Mouse (Mus musculus): Measurements from ENCODE around the gene Il9r. TPM values are rescaled to one million over a fixed set of nuclear protein-coding genes. Genes with fewer than 3 reads are reported as not detected.
A peak's percentile ranks its signal among the peaks of the same experiment; 100 is the strongest.

Gene Il9r
- total and polyA plus RNA-seq, 2 experiments from 2014 or later = not detected

DNA sequence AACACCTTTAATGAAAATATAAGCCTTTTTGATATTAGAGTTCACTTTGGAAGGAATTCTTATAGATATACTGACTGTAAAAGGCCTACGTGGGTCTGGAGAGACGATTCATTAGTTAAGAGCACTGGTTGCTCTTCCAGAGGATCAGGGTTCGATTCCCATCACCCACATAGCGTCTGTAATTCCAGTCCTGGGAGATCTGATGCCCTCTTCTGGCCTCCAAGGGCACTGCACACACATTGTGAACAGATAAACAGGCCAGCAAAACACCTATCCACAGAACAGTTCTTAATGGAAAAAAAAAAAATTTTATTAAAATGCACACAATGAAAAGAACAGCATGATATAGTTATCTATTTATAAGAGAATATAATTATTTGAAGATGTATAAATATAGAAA, 12.8 kb downstream of the Il9r start:
- DNase-seq (ENCODE audit: low spot score) (no peak), ATAC-seq (ENCODE audit: low FRiP score) (no peak)
- no peaks in the 10 kb centered on the region for H3K27me3 ChIP-seq (ENCODE audit: insufficient read depth, low read length)
- H3K9ac ChIP-seq (replicated peaks; ENCODE audit: low read length, poor library complexity, severe bottlenecking) = no peak overlapping the region
- H3K27ac ChIP-seq (ENCODE audit: low read depth, low read length) = no peak overlapping the region
- H3K36me3 ChIP-seq (ENCODE audit: insufficient read depth, low read length) = no peaks in the 10 kb centered on the region
- no peaks in the 10 kb centered on the region for H3K4me1 ChIP-seq (ENCODE audit: insufficient read depth, low read length)
- H3K4me2 ChIP-seq (ENCODE audit: low read depth, low read length, poor library complexity, severe bottlenecking) = no peak overlapping the region
- no peaks in the 10 kb centered on the region for H3K9me3 ChIP-seq (ENCODE audit: low read length)
- WGBS = 93% methylated on average over 4 of the region's 4 CpGs
- H3K4me3 ChIP-seq (ENCODE audit: low read depth, low read length) = no peak overlapping the region
- peak; percentile 31 for TF ChIP-seq CTCF (IDR thresholded peaks at IDR 0.05)

GRCm38 (mm10) chr11:32186031-32186430, 14.0 kb downstream of the Il9r start:
- no peaks in the 10 kb centered on the region for H3K4me1 ChIP-seq (ENCODE audit: insufficient read depth, low read length)
- DNase-seq (ENCODE audit: low spot score) (no peak), ATAC-seq (ENCODE audit: low FRiP score) (no peak)
- 78% methylated on average over 3 of the region's 3 CpGs for WGBS
- no peak overlapping the region for H3K27ac ChIP-seq (ENCODE audit: low read depth, low read length)
- no peak for TF ChIP-seq CTCF (IDR thresholded peaks at IDR 0.05)
- no peak overlapping the region for H3K4me2 ChIP-seq (ENCODE audit: low read depth, low read length, poor library complexity, severe bottlenecking)
- no peaks in the 10 kb centered on the region for H3K36me3 ChIP-seq (ENCODE audit: insufficient read depth, low read length)
- H3K4me3 ChIP-seq (ENCODE audit: low read depth, low read length) = no peak overlapping the region
- no peak overlapping the region for H3K9ac ChIP-seq (replicated peaks; ENCODE audit: low read length, poor library complexity, severe bottlenecking)
- no peaks in the 10 kb centered on the region for H3K27me3 ChIP-seq (ENCODE audit: insufficient read depth, low read length)
- no peaks in the 10 kb centered on the region for H3K9me3 ChIP-seq (ENCODE audit: low read length)

DNA sequence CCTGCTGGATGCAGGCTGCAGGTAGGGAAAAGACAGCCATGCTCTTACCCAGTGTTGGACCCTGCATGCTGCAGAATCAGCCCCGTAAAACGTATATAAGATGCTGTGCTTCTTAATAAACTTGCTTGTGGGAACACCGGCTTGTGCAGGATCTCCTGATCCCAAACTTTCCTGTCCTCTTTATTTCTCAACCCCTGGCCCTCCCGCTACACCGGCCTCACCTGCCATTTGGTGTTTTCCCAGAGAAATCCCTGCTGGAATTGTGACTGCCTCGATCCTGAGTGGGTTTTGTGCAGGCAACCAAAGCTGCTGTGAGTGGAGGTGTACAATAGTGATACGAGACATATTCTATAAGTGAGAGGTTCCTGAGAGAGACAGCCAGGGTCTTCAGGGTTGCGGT, 15.6 kb downstream of the Il9r start:
- Histone ChIP-seq H3K4me1 (ENCODE audit: insufficient read depth, low read length) (no peaks in the 10 kb centered on the region), H3K27me3 (ENCODE audit: insufficient read depth, low read length) (no peaks in the 10 kb centered on the region), H3K36me3 (ENCODE audit: insufficient read depth, low read length) (no peaks in the 10 kb centered on the region), H3K4me2 (ENCODE audit: low read depth, low read length, poor library complexity, severe bottlenecking) (no peak overlapping the region), H3K9me3 (ENCODE audit: low read length) (no peaks in the 10 kb centered on the region), H3K27ac (ENCODE audit: low read depth, low read length) (no peak overlapping the region), H3K9ac (replicated peaks; ENCODE audit: low read length, poor library complexity, severe bottlenecking) (no peak overlapping the region), H3K4me3 (ENCODE audit: low read depth, low read length) (no peak overlapping the region)
- ATAC-seq (ENCODE audit: low FRiP score) (no peak), DNase-seq (ENCODE audit: low spot score) (no peak)
- no peak for TF ChIP-seq CTCF (IDR thresholded peaks at IDR 0.05)
- 87% methylated on average over 8 of the region's 8 CpGs for whole genome bisulfite sequencing

DNA sequence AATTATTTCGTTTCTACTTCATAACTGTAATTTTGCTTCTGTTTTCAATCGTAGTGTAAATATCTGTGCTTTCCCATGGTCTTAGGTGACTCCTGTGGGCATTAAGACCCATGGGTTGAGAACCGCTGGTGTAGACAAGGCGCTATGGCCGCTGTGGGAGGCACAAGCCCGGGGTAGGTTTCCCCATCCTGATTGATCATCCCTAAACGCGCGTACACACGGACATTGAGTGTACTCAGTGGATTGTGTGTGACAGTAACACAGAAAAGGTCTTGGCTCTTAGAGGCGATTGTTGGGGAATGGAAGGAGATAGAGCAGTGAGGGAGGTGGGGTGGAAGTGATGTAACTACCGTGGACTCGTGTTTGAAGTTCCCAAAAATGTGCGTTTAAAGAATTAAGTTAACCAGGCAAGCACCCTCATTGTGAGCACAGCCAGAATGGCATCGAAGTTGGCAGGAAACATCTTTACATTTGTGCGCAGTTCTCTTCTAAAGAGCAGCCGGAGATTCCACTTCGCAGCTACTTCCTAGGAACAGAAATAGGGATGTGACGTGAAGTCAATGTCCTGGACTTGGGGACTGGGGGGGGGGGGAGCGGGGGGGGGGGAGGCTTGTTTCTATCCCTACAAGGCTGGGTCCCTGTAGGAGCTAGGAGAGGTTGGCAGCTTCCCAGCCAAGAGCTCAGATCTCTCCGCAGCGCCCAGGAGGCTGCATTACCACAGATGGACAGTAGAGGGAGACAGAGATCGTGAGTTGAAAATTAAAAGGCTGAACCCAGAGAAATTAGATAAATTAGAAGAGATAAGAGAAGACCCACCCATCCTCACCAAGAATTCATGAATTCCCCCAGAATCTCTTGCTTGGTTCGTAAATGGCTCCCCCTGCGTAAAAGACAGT, 17.9 kb downstream of the Il9r start:
- H3K4me1 ChIP-seq (ENCODE audit: insufficient read depth, low read length) = no peaks in the 10 kb centered on the region
- ATAC-seq (ENCODE audit: low FRiP score) (no peak), DNase-seq (ENCODE audit: low spot score) (peak; percentile 91)
- TF ChIP-seq CTCF (IDR thresholded peaks at IDR 0.05) = peak; percentile 89
- H3K36me3 ChIP-seq (ENCODE audit: insufficient read depth, low read length) = no peaks in the 10 kb centered on the region
- WGBS = 47% methylated on average over 25 of the region's 25 CpGs
- no peaks in the 10 kb centered on the region for H3K9me3 ChIP-seq (ENCODE audit: low read length)
- H3K9ac ChIP-seq (replicated peaks; ENCODE audit: low read length, poor library complexity, severe bottlenecking) = no peak overlapping the region
- no peaks in the 10 kb centered on the region for H3K27me3 ChIP-seq (ENCODE audit: insufficient read depth, low read length)
- H3K27ac ChIP-seq (ENCODE audit: low read depth, low read length) = no peak overlapping the region
- H3K4me2 ChIP-seq (ENCODE audit: low read depth, low read length, poor library complexity, severe bottlenecking) = peak overlapping the region; percentile 33
- peak overlapping the region; percentile 15; the same call in 1 of the 2 replicates for H3K4me3 ChIP-seq (ENCODE audit: low read depth, low read length)

DNA sequence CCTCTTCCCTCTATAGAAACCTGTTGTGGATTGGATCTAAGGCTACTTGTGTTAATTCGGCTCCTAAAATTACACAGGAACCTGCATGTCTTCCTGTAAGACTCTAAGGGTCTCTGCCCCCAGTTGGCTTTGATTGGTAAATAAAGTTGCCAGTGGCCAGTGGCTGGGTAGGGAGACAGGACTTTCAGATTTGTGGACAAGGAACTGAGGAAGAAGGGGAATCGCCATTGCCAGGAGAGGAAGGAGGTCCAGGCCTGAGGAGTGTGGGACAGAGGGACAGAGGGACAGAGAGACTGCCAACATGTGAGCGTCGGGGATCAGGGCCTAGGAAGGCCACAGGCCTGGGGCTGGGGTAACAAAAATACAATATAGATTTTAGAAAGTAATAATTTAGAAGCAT, 18.8 kb downstream of the Il9r start:
- Histone ChIP-seq H3K36me3 (ENCODE audit: insufficient read depth, low read length) (no peaks in the 10 kb centered on the region), H3K27ac (ENCODE audit: low read depth, low read length) (no peak overlapping the region), H3K4me3 (ENCODE audit: low read depth, low read length) (no peak overlapping the region), H3K9ac (replicated peaks; ENCODE audit: low read length, poor library complexity, severe bottlenecking) (no peak overlapping the region), H3K4me2 (ENCODE audit: low read depth, low read length, poor library complexity, severe bottlenecking) (no peak overlapping the region), H3K9me3 (ENCODE audit: low read length) (no peaks in the 10 kb centered on the region), H3K27me3 (ENCODE audit: insufficient read depth, low read length) (no peaks in the 10 kb centered on the region), H3K4me1 (ENCODE audit: insufficient read depth, low read length) (no peaks in the 10 kb centered on the region)
- TF ChIP-seq CTCF (IDR thresholded peaks at IDR 0.05) = no peak
- ATAC-seq (ENCODE audit: low FRiP score) (no peak), DNase-seq (ENCODE audit: low spot score) (no peak)
- WGBS = 81% methylated on average over 4 of the region's 4 CpGs

DNA sequence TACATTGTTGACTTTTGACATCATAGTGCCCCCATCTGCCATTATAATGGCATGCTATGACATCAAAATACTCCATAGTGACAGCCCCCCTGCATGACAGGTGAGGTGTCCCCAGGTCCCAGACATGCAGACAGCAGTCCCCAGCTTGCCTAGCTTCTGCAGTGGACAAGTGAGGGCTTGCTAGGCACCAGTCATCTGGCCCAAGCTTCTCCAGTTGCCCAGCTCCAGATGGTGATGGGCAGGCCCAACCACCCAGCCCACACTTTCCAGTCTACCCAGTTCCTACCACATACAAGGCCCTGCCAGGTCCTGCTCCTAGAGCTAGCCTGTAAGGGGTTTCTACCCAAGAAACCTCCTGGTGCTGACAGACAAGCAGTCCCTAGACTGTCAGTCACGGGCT, 21.6 kb downstream of the Il9r start:
- Histone ChIP-seq H3K27ac (ENCODE audit: low read depth, low read length) (no peak overlapping the region), H3K27me3 (ENCODE audit: insufficient read depth, low read length) (no peaks in the 10 kb centered on the region), H3K4me3 (ENCODE audit: low read depth, low read length) (no peak overlapping the region), H3K9me3 (ENCODE audit: low read length) (no peaks in the 10 kb centered on the region), H3K36me3 (ENCODE audit: insufficient read depth, low read length) (no peaks in the 10 kb centered on the region), H3K9ac (replicated peaks; ENCODE audit: low read length, poor library complexity, severe bottlenecking) (no peak overlapping the region), H3K4me2 (ENCODE audit: low read depth, low read length, poor library complexity, severe bottlenecking) (no peak overlapping the region), H3K4me1 (ENCODE audit: insufficient read depth, low read length) (no peaks in the 10 kb centered on the region)
- WGBS = 88% methylated on average over 1 of the region's 1 CpGs
- TF ChIP-seq CTCF (IDR thresholded peaks at IDR 0.05) = no peak
- DNase-seq (ENCODE audit: low spot score) (no peak), ATAC-seq (ENCODE audit: low FRiP score) (no peak)

All from midbrain, postnatal 0 days (tissue).